ENCODE assay signal across 9 mouse cellular contexts in the genomic region with DNA sequence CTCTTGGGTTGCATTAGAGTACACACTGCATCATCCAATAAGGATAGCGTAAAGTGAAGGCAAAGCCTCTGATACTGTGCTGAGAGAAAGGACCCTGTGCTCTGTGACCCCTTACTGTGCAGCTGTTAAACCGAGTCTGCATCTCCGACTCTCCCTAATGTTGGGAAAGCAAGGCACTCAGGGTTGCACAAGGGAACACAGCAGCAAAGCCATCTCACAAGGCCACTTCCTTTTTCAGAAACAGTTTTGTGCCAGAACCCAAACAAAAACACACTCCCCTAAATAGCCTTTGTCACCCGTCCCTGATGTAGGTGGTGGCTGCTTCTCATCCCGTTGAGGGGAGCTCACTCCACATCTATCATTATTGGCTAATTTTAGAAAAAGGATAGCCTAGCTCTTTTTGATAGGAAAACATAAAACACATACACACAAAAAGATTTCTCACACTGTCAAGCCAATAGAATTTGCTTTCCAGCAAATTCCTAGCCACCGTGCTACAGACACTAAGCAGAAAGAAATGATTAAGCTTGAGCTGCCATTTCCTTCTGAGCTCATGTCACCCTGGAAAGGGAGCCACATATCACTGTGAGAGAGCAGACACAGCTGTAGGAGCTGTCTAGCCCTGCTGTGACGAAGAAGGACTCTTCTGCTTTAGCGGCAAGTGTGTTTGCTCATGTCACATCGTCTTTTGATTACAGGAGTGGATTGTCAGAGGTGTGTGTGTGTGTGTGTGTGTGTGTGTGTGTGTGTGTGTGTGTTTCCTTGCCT.
DNase-seq lines count a peak whose midpoint lies in the region; ATAC-seq lines count a peak whose summit lies in the region.
"Had no signal": no experiment of that assay in that cellular context is flagged by ENCODE, and none has a peak within 500 bp of the region (broad histone marks: within the 10 kb centered on the region; RNA-seq: fewer than 3 reads in every experiment).

No protein-coding gene starts in this region.

- DNase-seq in adrenal gland, postnatal 14 days = peak; percentile 16
- no peak for DNase-seq in adrenal gland, postnatal 10 days
- DNase-seq in midbrain, embryonic 14.5 days = peak; percentile 17
- DNase-seq in midbrain, embryonic 11.5 days (ENCODE audit: low spot score, missing footprints) = no peak
- DNase-seq in kidney, postnatal 4 days = peak; percentile 32 to 50
- no peak for DNase-seq in liver, embryonic 11.5 days (ENCODE audit: low spot score)
- no peak for DNase-seq in layer of hippocampus, adult 9-11 months

- H3K4me3 ChIP-seq in midbrain, embryonic 14.5 days (replicated peaks; ENCODE audit: low read depth, low read length) = no peak overlapping the region
- no peak overlapping the region for H3K4me3 ChIP-seq in midbrain, embryonic 11.5 days (ENCODE audit: low read depth, low read length)
- H3K4me3 ChIP-seq in stomach, embryonic 16.5 days (replicated peaks; ENCODE audit: low read length) = no peak overlapping the region
- H3K4me3 ChIP-seq in liver, embryonic 11.5 days (ENCODE audit: low read depth, low read length) = no peak overlapping the region
- H3K4me3 ChIP-seq: embryonic facial prominence, embryonic 13.5 days had no signal

- no peaks in the 10 kb centered on the region for H3K9me3 ChIP-seq in midbrain, embryonic 14.5 days (ENCODE audit: control insufficient read depth, low read length)
- H3K9me3 ChIP-seq in midbrain, embryonic 11.5 days (ENCODE audit: control insufficient read depth, low read length) = no peaks in the 10 kb centered on the region
- no peaks in the 10 kb centered on the region for H3K9me3 ChIP-seq in stomach, embryonic 16.5 days (replicated peaks; ENCODE audit: control insufficient read depth, low read length)
- no peaks in the 10 kb centered on the region for H3K9me3 ChIP-seq in liver, embryonic 11.5 days (ENCODE audit: control insufficient read depth, low read length)
- H3K9me3 ChIP-seq: embryonic facial prominence, embryonic 13.5 days had no signal

- no peaks in the 10 kb centered on the region for H3K4me1 ChIP-seq in midbrain, embryonic 14.5 days (ENCODE audit: control insufficient read depth, insufficient read depth, low read length)
- no peaks in the 10 kb centered on the region for H3K4me1 ChIP-seq in midbrain, embryonic 11.5 days (ENCODE audit: control insufficient read depth, insufficient read depth, low read length)
- H3K4me1 ChIP-seq in stomach, embryonic 16.5 days (ENCODE audit: control insufficient read depth, insufficient read depth, low read length) = 0 out of 2 replicates have a peak, but pooled peaks cover 7% of the 10 kb centered on the region
- H3K4me1 ChIP-seq in liver, embryonic 11.5 days (replicated peaks; ENCODE audit: control insufficient read depth, insufficient read depth, low read length) = no peaks in the 10 kb centered on the region
- H3K4me1 ChIP-seq: embryonic facial prominence, embryonic 13.5 days had no signal

- H3K27me3 ChIP-seq in midbrain, embryonic 14.5 days (ENCODE audit: control insufficient read depth, insufficient read depth, low read length) = no peaks in the 10 kb centered on the region
- no peaks in the 10 kb centered on the region for H3K27me3 ChIP-seq in midbrain, embryonic 11.5 days (ENCODE audit: control insufficient read depth, insufficient read depth, low read length)
- H3K27me3 ChIP-seq in stomach, embryonic 16.5 days (ENCODE audit: control insufficient read depth, insufficient read depth, low read length) = no peaks in the 10 kb centered on the region
- H3K27me3 ChIP-seq in liver, embryonic 11.5 days (replicated peaks; ENCODE audit: control insufficient read depth, insufficient read depth, low read length) = no peaks in the 10 kb centered on the region
- H3K27me3 ChIP-seq: embryonic facial prominence, embryonic 13.5 days had no signal

- WGBS in midbrain, embryonic 14.5 days = 74% methylated on average over 9 of the region's 9 CpGs
- 74% methylated on average over 9 of the region's 9 CpGs for WGBS in midbrain, embryonic 11.5 days
- WGBS in stomach, embryonic 16.5 days = 22% methylated on average over 9 of the region's 9 CpGs
- 41% methylated on average over 9 of the region's 9 CpGs for WGBS in liver, embryonic 11.5 days

- H3K36me3 ChIP-seq in midbrain, embryonic 14.5 days (ENCODE audit: control insufficient read depth, insufficient read depth, low read length) = no peaks in the 10 kb centered on the region
- no peaks in the 10 kb centered on the region for H3K36me3 ChIP-seq in midbrain, embryonic 11.5 days (ENCODE audit: control insufficient read depth, insufficient read depth, low read length)
- no peaks in the 10 kb centered on the region for H3K36me3 ChIP-seq in stomach, embryonic 16.5 days (ENCODE audit: control insufficient read depth, insufficient read depth, low read length)
- H3K36me3 ChIP-seq in liver, embryonic 11.5 days (ENCODE audit: control insufficient read depth, insufficient read depth, low read length) = no peaks in the 10 kb centered on the region
- H3K36me3 ChIP-seq: embryonic facial prominence, embryonic 13.5 days had no signal

- no peak overlapping the region for H3K9ac ChIP-seq in midbrain, embryonic 14.5 days (replicated peaks; ENCODE audit: low read length)
- H3K9ac ChIP-seq in midbrain, embryonic 11.5 days (ENCODE audit: low read length) = no peak overlapping the region
- no peak overlapping the region for H3K9ac ChIP-seq in stomach, embryonic 16.5 days (ENCODE audit: low read length)
- no peak overlapping the region for H3K9ac ChIP-seq in liver, embryonic 11.5 days (ENCODE audit: low read depth, low read length)
- H3K9ac ChIP-seq: embryonic facial prominence, embryonic 13.5 days had no signal

- H3K27ac ChIP-seq in midbrain, embryonic 14.5 days (replicated peaks; ENCODE audit: low read depth, low read length) = no peak overlapping the region
- no peak overlapping the region for H3K27ac ChIP-seq in midbrain, embryonic 11.5 days (ENCODE audit: low read depth, low read length)
- H3K27ac ChIP-seq in stomach, embryonic 16.5 days (ENCODE audit: low read length) = no peak overlapping the region; the same call in 1 of the 2 replicates
- no peak overlapping the region for H3K27ac ChIP-seq in liver, embryonic 11.5 days (ENCODE audit: low read depth, low read length)
- H3K27ac ChIP-seq: embryonic facial prominence, embryonic 13.5 days had no signal

- no peak overlapping the region for H3K4me2 ChIP-seq in midbrain, embryonic 14.5 days (ENCODE audit: low read length)
- H3K4me2 ChIP-seq in midbrain, embryonic 11.5 days = no peak overlapping the region
- 0 out of 2 replicates have a peak overlapping the region, but pooled peaks have one; percentile 12 for H3K4me2 ChIP-seq in stomach, embryonic 16.5 days (ENCODE audit: low read depth, low read length)
- H3K4me2 ChIP-seq in liver, embryonic 11.5 days = no peak overlapping the region
- H3K4me2 ChIP-seq: embryonic facial prominence, embryonic 13.5 days had no signal

- ATAC-seq in midbrain, embryonic 14.5 days (ENCODE audit: low FRiP score, low TSS enrichment) = no peak
- ATAC-seq in midbrain, embryonic 11.5 days (ENCODE audit: low FRiP score) = no peak
- peak; percentile 50; the same call in 1 of the 2 replicates for ATAC-seq in stomach, embryonic 16.5 days (ENCODE audit: insufficient read depth, low FRiP score)
- no peak for ATAC-seq in liver, embryonic 11.5 days (replicated peaks; ENCODE audit: low FRiP score)

Comparison
In these comparisons a context has a peak if more than half of its experiments do, and no peak if none do; other contexts are left out.
1. DNase-seq: peak in adrenal gland, postnatal 14 days (single experiment), midbrain, embryonic 14.5 days (single experiment) and kidney, postnatal 4 days (2 of 2); none in adrenal gland, postnatal 10 days (single experiment), midbrain, embryonic 11.5 days (single experiment), liver, embryonic 11.5 days (single experiment) and layer of hippocampus, adult 9-11 months (single experiment).